Mouse (Mus musculus) stomach, embryonic 15.5 days (tissue): ENCODE measurements at regions not wholly inside any gene's neighbourhood (a gene's known extent, or its start where the extent isn't known, plus 50 kb on each side); places are given as distances from the start of the nearest gene placed in this dataset.

Source experiments
- ATAC-seq: fragments of 200-750 bp; cut with Nextera tagmentation; 2 replicates; pipeline ENCODE4 v1.8.0; 2017; ENCODE audit warnings: low read depth, moderate number of reproducible peaks, moderate TSS enrichment; ENCODE audit not compliant: insufficient read depth, low FRiP score
- H3K27ac ChIP-seq: fragments of 300-500 bp; sonication (generic); 2 replicates; pipeline ENCODE4 v1.5.1; 2015; ENCODE audit warnings: mild to moderate bottlenecking, inconsistent platforms
- H3K27me3 ChIP-seq: fragments of 300-500 bp; sonication (generic); replicated peaks from 2 replicates; pipeline ENCODE4 v1.6.1; 2015; ENCODE audit warnings: inconsistent platforms
- H3K36me3 ChIP-seq: fragments of 300-500 bp; sonication (generic); 2 replicates; pipeline ENCODE4 v1.6.1; 2015; ENCODE audit warnings: inconsistent platforms
- H3K4me1 ChIP-seq: fragments of 300-500 bp; sonication (generic); 2 replicates; pipeline ENCODE4 v1.6.1; 2015; ENCODE audit warnings: inconsistent platforms
- H3K4me2 ChIP-seq: fragments of 300-500 bp; sonication (generic); 2 replicates; pipeline ENCODE4 v1.6.1; 2015; ENCODE audit warnings: mild to moderate bottlenecking, inconsistent platforms
- H3K4me3 ChIP-seq: fragments of 300-500 bp; sonication (generic); replicated peaks from 2 replicates; pipeline ENCODE4 v1.5.1; 2015; ENCODE audit warnings: inconsistent platforms
- H3K9ac ChIP-seq: fragments of 300-500 bp; sonication (generic); 2 replicates; pipeline ENCODE4 v1.6.1; 2015; ENCODE audit warnings: inconsistent platforms
- H3K9me3 ChIP-seq: fragments of 300-500 bp; sonication (generic); 2 replicates; pipeline ENCODE4 v1.6.1; 2016; ENCODE audit warnings: inconsistent platforms
- WGBS: fragments of 180-500 bp; shearing (Covaris S2); methylation state at CpG from one replicate; pipeline ENCODE4 v1.1.7; 2015; 5-methylcytosine and 5-hydroxymethylcytosine counted together

DNA sequence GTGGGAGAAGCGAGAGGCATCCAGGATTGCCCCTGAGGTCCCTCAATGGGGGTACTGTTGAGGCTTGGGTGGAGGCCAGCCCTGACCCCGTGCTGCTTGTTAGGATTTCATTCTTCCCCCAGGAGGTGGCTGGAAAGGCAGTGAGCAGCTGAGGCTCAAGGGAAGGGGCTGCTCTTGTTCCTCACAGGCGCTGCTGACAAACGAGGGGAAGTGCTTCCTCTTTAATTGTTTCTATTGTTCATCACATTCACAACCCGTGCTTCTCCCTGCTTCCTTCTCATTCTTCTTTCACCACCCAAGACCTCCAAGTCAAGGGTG, 135.3 kb upstream of the Map3k1 start:
- H3K9ac ChIP-seq, result no peak overlapping the region
- H3K36me3 ChIP-seq, result no peaks in the 10 kb centered on the region
- no peaks in the 10 kb centered on the region for H3K9me3 ChIP-seq
- H3K27me3 ChIP-seq, result no peaks in the 10 kb centered on the region
- no peak for ATAC-seq
- no peak overlapping the region for H3K4me2 ChIP-seq
- H3K4me1 ChIP-seq, result peaks cover 14% of the 10 kb centered on the region
- H3K27ac ChIP-seq, result no peak overlapping the region; the same call in 1 of the 2 replicates
- no peak overlapping the region for H3K4me3 ChIP-seq
- WGBS, result 21% methylated on average over 5 of the region's 5 CpGs

DNA sequence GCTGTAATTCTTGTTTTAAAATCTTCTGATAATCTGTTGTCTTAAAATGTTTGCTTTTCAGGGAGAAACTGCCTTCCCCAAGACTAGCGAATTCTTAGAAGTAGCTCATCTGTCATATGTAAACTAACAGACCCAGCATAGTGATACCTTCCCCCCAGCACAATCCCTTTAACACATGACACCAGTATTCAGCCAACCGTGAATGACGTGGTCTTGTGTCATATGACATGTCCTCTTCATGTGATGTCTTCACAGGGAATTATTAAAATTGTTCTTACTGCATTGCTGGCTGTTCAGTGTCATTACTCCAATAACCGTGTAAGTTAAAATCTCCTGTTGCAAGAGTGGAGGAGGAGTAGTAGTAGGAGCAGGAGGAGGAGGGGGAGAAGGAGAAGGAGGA, 137.5 kb upstream of the Map3k1 start:
- Histone ChIP-seq H3K4me2 (no peak overlapping the region), H3K4me1 (peaks cover 12% of the 10 kb centered on the region), H3K4me3 (no peak overlapping the region), H3K9me3 (no peaks in the 10 kb centered on the region), H3K36me3 (no peaks in the 10 kb centered on the region), H3K27me3 (no peaks in the 10 kb centered on the region), H3K27ac (no peak overlapping the region), H3K9ac (no peak overlapping the region)
- WGBS, result 76% methylated on average over 4 of the region's 4 CpGs
- no peak for ATAC-seq

DNA sequence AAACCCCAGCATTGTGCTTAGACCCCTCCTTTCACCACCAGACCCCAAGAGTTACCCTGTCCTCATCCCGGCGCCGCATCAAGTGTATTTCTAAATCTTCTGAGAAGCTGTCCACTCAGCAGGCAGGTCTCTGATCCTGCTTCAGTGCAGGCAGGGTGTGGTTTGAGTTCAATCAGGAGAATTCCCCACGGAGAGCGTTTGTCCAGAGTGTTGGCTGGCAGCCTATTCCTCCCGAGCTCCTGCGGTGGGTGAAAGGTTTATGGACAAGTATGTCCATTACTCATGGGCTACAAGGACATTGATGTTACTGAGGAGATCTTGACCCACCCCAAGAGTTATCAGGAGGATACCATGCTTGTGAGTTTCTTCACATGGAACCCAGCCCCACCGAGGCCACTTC, 138.0 kb upstream of the Map3k1 start:
- Histone ChIP-seq H3K9ac (no peak overlapping the region), H3K27me3 (no peaks in the 10 kb centered on the region), H3K36me3 (no peaks in the 10 kb centered on the region), H3K4me2 (no peak overlapping the region), H3K4me3 (no peak overlapping the region), H3K4me1 (peaks cover 9% of the 10 kb centered on the region), H3K27ac (no peak overlapping the region), H3K9me3 (no peaks in the 10 kb centered on the region)
- WGBS, result 79% methylated on average over 8 of the region's 8 CpGs
- ATAC-seq, result no peak

DNA sequence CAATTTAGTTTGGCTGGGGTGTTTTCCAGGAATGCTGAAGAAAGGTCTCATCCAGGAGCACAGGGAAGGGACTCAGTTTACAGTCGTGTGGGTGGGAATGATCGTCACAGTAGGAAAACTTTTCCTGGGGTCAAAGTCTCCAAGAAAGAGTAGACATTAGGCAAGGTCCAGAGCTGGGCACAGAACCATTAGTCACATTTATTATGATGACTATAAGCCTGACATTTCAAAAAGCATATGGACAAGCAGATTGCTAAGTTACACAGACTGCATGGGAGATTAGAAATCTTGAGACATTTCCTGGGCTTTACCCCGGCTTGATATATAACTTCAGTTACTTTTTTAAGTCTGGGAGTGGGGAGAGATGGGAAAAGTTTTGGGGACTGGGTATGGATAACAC, 139.6 kb upstream of the Map3k1 start:
- no peak for ATAC-seq
- Histone ChIP-seq H3K9me3 (no peaks in the 10 kb centered on the region), H3K4me1 (peaks cover 8% of the 10 kb centered on the region), H3K27ac (no peak overlapping the region), H3K9ac (no peak overlapping the region), H3K36me3 (no peaks in the 10 kb centered on the region), H3K4me3 (no peak overlapping the region), H3K4me2 (no peak overlapping the region), H3K27me3 (no peaks in the 10 kb centered on the region)
- WGBS, result 56% methylated on average over 3 of the region's 3 CpGs

DNA sequence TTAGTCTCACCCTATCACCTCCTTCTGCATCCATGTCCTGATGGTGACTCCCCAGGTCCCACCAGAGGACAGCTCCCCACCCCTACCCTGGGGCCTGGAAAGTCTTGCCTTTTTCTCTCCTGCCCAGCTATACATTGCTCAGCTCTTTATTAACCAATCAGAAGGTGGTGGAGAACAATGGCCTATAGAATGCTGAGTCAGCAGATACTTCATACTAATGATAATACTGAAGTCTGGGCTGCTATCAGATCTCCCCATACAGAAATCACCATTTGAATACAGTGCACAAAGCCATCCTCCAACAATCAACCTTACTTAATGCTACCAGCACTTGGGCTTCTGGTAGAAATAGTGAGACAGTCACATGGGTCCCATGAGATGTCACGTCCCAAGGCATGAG, 141.2 kb upstream of the Map3k1 start:
- no peaks in the 10 kb centered on the region for H3K9me3 ChIP-seq
- 0 out of 2 replicates have a peak, but pooled peaks cover 7% of the 10 kb centered on the region for H3K4me1 ChIP-seq
- WGBS, result 77% methylated on average over 1 of the region's 1 CpGs

DNA sequence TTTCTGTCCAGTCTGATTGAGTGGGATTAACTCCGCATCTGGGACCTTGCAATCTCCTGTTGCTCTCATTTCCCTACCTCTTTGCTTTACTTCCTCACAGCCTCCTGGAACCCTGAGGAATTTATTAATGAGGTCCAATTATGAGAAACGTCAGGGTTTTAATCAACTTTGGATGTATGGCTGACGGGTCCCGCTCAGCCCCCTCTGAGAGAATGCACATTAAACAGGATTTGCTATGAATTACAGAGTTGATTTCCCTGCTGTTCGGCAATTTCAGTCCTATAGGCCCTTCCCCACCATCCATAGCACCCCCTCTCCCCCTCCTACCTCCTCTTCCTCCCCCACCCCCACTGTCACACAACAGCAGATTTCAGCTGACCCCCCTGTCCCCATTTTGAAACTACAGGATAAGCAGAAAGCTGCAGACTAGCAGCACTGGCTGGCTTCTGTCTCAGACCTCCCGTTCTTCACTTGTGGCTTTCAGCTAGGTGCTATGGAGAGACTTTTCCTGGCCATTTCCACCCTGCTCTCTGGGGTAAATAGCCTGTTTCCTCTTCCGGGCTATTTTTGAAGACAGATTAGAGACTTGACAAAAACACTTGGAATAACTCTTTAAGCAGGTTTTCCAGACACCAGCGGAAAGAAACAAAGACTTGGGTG, 145.2 kb upstream of the Map3k1 start:
- ATAC-seq, result no peak
- Histone ChIP-seq H3K27ac (peak overlapping the region; percentile 36; the same call in 1 of the 2 replicates), H3K4me3 (no peak overlapping the region), H3K27me3 (no peaks in the 10 kb centered on the region), H3K4me1 (0 out of 2 replicates have a peak, but pooled peaks cover 7% of the 10 kb centered on the region), H3K9me3 (no peaks in the 10 kb centered on the region), H3K36me3 (no peaks in the 10 kb centered on the region), H3K9ac (no peak overlapping the region), H3K4me2 (no peak overlapping the region)
- WGBS, result 61% methylated on average over 8 of the region's 8 CpGs

More for the DNA sequence above, 141.2 kb upstream of the Map3k1 start:
- Histone ChIP-seq H3K4me3 (no peak overlapping the region), H3K4me2 (no peak overlapping the region), H3K36me3 (no peaks in the 10 kb centered on the region), H3K27ac (no peak overlapping the region), H3K27me3 (no peaks in the 10 kb centered on the region), H3K9ac (no peak overlapping the region)
- ATAC-seq, result no peak

DNA sequence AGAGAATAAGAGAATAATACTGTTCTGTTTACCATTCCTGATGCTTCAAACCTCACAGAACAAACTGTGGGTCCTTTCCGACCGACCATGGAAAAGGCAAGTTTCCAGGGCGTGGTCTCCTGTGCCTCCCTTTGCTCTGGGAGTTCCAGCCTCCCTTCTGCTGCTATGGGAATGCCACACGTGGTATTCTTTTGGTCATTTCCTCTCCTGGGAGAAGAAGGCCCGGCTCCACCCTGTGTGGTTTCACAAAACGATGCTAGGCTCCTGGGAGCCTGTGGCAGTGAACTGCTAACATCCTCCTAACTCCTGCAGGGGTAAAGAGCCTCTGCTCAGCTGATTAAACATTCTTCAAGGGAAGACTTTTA, 145.7 kb upstream of the Map3k1 start:
- Histone ChIP-seq H3K27me3 (no peaks in the 10 kb centered on the region), H3K36me3 (no peaks in the 10 kb centered on the region), H3K9me3 (no peaks in the 10 kb centered on the region), H3K27ac (peak overlapping the region; percentile 36; the same call in 1 of the 2 replicates), H3K4me2 (no peak overlapping the region), H3K4me3 (no peak overlapping the region), H3K4me1 (0 out of 2 replicates have a peak, but pooled peaks cover 7% of the 10 kb centered on the region), H3K9ac (no peak overlapping the region)
- no peak for ATAC-seq
- WGBS, result 11% methylated on average over 6 of the region's 6 CpGs

DNA sequence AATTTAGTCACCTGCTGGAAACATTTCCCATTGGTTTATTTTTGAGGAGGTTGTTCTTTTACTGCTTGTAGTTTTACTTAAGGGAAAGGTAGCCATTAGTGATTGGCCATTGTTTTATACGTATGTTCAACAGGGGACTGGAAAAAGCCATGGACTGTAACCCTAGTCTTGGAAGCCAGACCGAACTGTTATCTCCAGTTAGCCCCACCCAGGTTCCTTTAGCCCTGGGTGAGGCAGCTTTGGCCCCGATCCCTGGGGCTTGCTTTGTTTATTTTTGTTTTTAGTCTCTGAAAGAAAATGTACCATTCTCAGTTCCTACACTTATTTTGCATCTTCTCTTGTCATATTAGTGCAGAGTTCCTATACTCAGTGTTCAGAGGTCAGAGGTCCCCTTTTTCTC, 148.3 kb upstream of the Map3k1 start:
- 41% methylated on average over 3 of the region's 3 CpGs for WGBS

DNA sequence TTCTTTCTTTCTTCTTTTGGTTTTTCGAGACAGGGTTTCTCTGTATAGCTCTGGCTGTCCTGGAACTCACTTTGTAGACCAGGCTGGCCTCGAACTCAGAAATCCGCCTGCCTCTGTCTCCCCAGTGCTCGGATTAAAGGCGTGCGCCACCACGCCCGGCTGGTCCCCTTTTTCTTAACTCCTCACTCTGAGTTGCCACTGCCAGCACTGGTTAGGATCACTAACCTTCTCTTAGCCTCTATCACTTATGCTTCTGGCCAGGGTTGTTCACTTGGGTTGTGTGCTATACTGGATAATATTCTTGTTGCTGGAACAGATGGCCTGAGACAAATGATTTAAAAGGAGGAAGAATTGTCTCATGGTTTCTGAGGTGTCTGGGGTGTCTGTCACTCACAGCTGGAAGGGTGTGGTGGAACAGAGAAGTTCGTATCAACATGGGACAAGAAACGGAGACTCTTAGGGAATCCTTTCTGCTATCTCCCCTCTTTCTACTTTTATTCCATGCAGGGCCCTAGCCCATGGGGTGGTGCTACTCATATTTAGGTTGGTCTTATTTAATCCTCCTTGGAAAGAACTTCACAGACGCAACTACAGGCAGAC, 149.0 kb upstream of the Map3k1 start:
- H3K27ac ChIP-seq, result no peak overlapping the region
- no peak overlapping the region for H3K4me2 ChIP-seq
- ATAC-seq, result 0 out of 2 replicates have a peak, but pooled peaks have one; percentile 28
- H3K4me1 ChIP-seq, result 0 out of 2 replicates have a peak, but pooled peaks cover 7% of the 10 kb centered on the region
- H3K9ac ChIP-seq, result no peak overlapping the region
- no peak overlapping the region for H3K4me3 ChIP-seq
- H3K36me3 ChIP-seq, result no peaks in the 10 kb centered on the region
- WGBS, result 89% methylated on average over 11 of the region's 11 CpGs
- H3K27me3 ChIP-seq, result no peaks in the 10 kb centered on the region
- H3K9me3 ChIP-seq, result no peaks in the 10 kb centered on the region

More for the DNA sequence above, 148.3 kb upstream of the Map3k1 start:
- H3K4me3 ChIP-seq, result no peak overlapping the region
- H3K36me3 ChIP-seq, result no peaks in the 10 kb centered on the region
- H3K9me3 ChIP-seq, result no peaks in the 10 kb centered on the region
- 0 out of 2 replicates have a peak, but pooled peaks cover 7% of the 10 kb centered on the region for H3K4me1 ChIP-seq
- no peaks in the 10 kb centered on the region for H3K27me3 ChIP-seq
- no peak overlapping the region for H3K9ac ChIP-seq
- no peak overlapping the region for H3K4me2 ChIP-seq
- ATAC-seq, result peak; percentile 67; the same call in 1 of the 2 replicates
- no peak overlapping the region for H3K27ac ChIP-seq

DNA sequence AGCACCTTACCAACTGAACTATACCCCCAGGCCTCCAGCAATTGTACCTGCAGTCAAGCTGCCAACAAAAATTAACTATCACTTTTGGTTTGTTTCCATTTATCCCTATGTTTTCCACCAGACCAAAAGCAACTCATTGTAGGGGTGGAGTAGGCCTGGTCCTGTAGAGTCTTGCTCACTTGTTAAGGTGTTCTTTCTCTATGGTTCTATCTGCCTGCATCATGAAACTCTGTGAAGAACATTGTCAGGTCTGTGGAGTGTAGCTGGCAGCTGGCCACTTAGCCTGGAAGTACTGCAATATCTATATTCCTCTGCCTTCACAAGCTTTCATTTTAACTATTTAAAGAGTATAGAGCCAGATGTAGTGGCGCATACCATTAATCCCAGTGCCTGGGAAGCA, 149.6 kb upstream of the Map3k1 start:
- no peak overlapping the region for H3K4me3 ChIP-seq
- no peaks in the 10 kb centered on the region for H3K9me3 ChIP-seq
- 97% methylated on average over 1 of the region's 1 CpGs for WGBS
- H3K4me2 ChIP-seq, result no peak overlapping the region
- no peak for ATAC-seq
- H3K27me3 ChIP-seq, result no peaks in the 10 kb centered on the region
- H3K9ac ChIP-seq, result no peak overlapping the region
- 0 out of 2 replicates have a peak, but pooled peaks cover 7% of the 10 kb centered on the region for H3K4me1 ChIP-seq
- no peaks in the 10 kb centered on the region for H3K36me3 ChIP-seq
- H3K27ac ChIP-seq, result no peak overlapping the region

DNA sequence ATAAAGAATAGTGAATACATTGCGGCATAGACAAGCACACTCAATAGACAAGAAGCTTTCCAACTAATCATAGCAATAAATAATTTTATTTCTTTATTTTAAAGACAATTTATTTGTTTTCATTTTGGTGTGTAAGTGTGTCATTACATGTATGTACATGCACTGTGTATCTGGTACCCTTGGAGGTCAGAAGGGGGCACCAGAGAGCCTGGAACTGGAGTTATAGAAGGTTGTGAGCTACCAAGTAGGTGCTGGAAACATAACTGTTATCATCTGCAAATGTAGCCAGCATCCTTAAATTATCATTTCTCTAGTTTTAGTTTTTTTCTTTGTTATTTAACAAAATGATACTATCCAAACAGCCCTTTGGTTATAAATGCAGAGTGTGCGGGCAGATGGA, 151.2 kb upstream of the Map3k1 start:
- Histone ChIP-seq H3K4me2 (no peak overlapping the region), H3K9me3 (no peaks in the 10 kb centered on the region), H3K27me3 (no peaks in the 10 kb centered on the region), H3K36me3 (no peaks in the 10 kb centered on the region), H3K4me3 (no peak overlapping the region), H3K27ac (no peak overlapping the region), H3K4me1 (no peaks in the 10 kb centered on the region), H3K9ac (no peak overlapping the region)
- WGBS, result 97% methylated on average over 2 of the region's 2 CpGs
- no peak for ATAC-seq

DNA sequence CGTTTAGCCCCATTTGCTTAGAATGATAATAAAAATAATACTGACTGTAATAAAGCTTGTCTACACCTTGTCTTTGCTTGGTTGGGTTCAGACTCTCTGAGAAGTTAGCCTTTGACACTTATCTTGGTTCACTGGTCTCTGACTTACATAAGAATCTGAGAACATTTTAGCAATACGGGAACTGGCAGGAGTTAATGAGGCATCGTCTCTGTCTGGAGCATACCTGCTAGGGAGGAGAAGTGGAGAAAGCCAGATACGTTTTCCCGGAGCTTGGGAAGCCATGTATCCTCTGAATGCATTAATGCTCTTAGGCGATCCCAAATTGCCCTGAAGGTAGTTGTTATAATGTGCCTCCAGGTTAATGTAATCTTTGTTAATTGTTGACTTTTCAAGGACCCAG, 152.6 kb upstream of the Map3k1 start:
- no peak overlapping the region for H3K27ac ChIP-seq
- ATAC-seq, result no peak
- no peaks in the 10 kb centered on the region for H3K9me3 ChIP-seq
- no peak overlapping the region for H3K9ac ChIP-seq
- WGBS, result 72% methylated on average over 6 of the region's 6 CpGs
- H3K36me3 ChIP-seq, result no peaks in the 10 kb centered on the region
- H3K4me1 ChIP-seq, result peaks cover 3% of the 10 kb centered on the region; the same call in 1 of the 2 replicates
- H3K4me3 ChIP-seq, result no peak overlapping the region
- H3K27me3 ChIP-seq, result no peaks in the 10 kb centered on the region
- H3K4me2 ChIP-seq, result no peak overlapping the region
